Mouse (Mus musculus): Measurements from ENCODE around the gene Vmn1r23.
"Not testable (repeated sequence)": the region's sequence is repeated elsewhere in the genome, so short reads cannot be mapped to it uniquely, and the experiment has no call there.

The Vmn1r23 gene

GRCm38 (mm10) chr6:57926738-57927137 lies at the start of gene Vmn1r23:
TSS of gene Vmn1r23 (minus strand) at chr6:57926838.
- no peak for DNase-seq

- DNase-seq = not testable (repeated sequence)
Observed at GRCm38 (mm10) chr6:57961403-57961802, 34.8 kb upstream of the Vmn1r23 start, which contains the start of gene Vmn1r24. TSS of gene Vmn1r24 (minus strand) at chr6:57961503.

GRCm38 (mm10) chr6:57907928-57908327 lies 18.7 kb downstream of the Vmn1r23 start, which contains the start of gene Vmn1r22:
TSS of gene Vmn1r22 (minus strand) at chr6:57908028.
- no peak for DNase-seq
